Mouse (Mus musculus): ENCODE data around the gene Tle3. TPM values are rescaled to one million over a fixed set of nuclear protein-coding genes. Genes with fewer than 3 reads are reported as not detected.

Gene Tle3
- polyA plus RNA-seq, 1 experiment from 2014 or later, result 16.8 TPM

DNA sequence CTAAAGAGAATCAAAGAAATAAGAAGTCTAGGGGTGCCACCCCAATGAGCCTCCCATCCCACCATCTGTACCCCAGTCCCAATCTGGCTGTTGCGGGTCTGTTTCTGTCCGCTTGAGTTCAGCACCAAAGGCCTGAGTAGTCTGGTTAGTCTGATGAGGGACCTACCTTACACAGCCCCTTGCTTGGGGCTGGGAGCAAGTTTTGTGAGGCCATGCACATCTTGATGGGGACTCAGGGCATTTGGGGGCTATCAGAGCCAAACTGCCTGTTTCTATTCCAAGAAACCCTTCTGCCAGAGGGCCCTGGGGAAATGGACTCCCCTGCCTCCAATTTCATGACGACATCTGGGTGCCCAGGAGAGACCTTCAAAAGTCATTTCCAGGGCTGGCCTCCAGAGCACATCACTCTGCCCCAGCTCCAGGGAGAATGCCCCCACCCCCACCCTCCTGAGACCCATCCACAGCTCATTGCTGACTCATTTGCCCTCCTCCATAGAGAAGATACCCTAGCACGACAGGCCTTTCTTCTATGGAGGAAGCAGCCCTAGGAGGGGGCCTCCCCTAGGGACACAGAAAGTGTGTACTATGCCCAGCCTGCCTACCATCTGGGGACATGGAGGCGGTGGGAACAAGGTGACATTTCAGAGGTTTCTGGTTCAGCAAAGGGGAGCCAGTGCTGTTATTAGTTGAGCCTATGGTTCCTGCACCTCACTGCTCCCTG lies 84.4 kb downstream of the Tle3 start:
- no peak overlapping the region for H3K27ac ChIP-seq (replicated peaks)
- no peak for TF ChIP-seq EP300 (optimal IDR thresholded peaks at IDR 0.05)
- TF ChIP-seq CTCF (IDR thresholded peaks at IDR 0.05; ENCODE audit: low read depth), result no peak
- H3K9me3 ChIP-seq (ENCODE audit: control insufficient read depth, low read length), result no peaks in the 10 kb centered on the region
- WGBS, result 78% methylated on average over 5 of the region's 5 CpGs
- no peak overlapping the region for H3K4me3 ChIP-seq (ENCODE audit: low read depth, low read length)
- no peak for DNase-seq (ENCODE audit: low spot score)
- no peak overlapping the region for H3K9ac ChIP-seq (ENCODE audit: low read length)
- no peak for ATAC-seq (ENCODE audit: low FRiP score, low TSS enrichment)
- H3K36me3 ChIP-seq (ENCODE audit: control insufficient read depth, insufficient read depth, low read length), result no peaks in the 10 kb centered on the region
- no peaks in the 10 kb centered on the region for H3K27me3 ChIP-seq (ENCODE audit: control insufficient read depth, insufficient read depth, low read length)
- H3K4me2 ChIP-seq (replicated peaks; ENCODE audit: low read depth), result no peak overlapping the region
- no peaks in the 10 kb centered on the region for H3K4me1 ChIP-seq (replicated peaks; ENCODE audit: control insufficient read depth, insufficient read depth)

DNA sequence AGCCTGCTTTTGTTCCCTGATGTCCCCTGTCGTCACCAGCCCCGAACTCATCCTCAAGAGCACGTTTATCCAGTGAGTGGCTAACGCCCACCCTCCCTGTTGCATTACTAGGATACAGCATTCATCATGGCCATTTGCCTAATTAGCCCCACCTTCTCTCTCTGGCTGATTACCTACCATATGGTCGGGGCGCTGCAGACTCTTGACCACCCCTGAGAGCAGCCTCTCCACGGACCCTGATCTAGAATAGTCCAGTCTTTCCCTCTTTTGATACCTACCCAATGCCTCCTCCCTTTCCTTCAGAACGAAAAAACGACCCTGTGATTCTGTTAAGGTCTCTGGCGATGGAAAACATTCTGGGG lies 85.0 kb downstream of the Tle3 start:
- no peak overlapping the region for H3K4me2 ChIP-seq (replicated peaks; ENCODE audit: low read depth)
- no peaks in the 10 kb centered on the region for H3K4me1 ChIP-seq (replicated peaks; ENCODE audit: control insufficient read depth, insufficient read depth)
- H3K4me3 ChIP-seq (ENCODE audit: low read depth, low read length), result no peak overlapping the region
- no peak overlapping the region for H3K9ac ChIP-seq (ENCODE audit: low read length)
- H3K36me3 ChIP-seq (ENCODE audit: control insufficient read depth, insufficient read depth, low read length), result no peaks in the 10 kb centered on the region
- ATAC-seq (ENCODE audit: low FRiP score, low TSS enrichment) (no peak), DNase-seq (ENCODE audit: low spot score) (no peak)
- H3K9me3 ChIP-seq (ENCODE audit: control insufficient read depth, low read length), result no peaks in the 10 kb centered on the region
- no peak for TF ChIP-seq CTCF (IDR thresholded peaks at IDR 0.05; ENCODE audit: low read depth)
- TF ChIP-seq EP300 (optimal IDR thresholded peaks at IDR 0.05), result no peak
- no peak overlapping the region for H3K27ac ChIP-seq (replicated peaks)
- 48% methylated on average over 10 of the region's 10 CpGs for WGBS
- no peaks in the 10 kb centered on the region for H3K27me3 ChIP-seq (ENCODE audit: control insufficient read depth, insufficient read depth, low read length)

DNA sequence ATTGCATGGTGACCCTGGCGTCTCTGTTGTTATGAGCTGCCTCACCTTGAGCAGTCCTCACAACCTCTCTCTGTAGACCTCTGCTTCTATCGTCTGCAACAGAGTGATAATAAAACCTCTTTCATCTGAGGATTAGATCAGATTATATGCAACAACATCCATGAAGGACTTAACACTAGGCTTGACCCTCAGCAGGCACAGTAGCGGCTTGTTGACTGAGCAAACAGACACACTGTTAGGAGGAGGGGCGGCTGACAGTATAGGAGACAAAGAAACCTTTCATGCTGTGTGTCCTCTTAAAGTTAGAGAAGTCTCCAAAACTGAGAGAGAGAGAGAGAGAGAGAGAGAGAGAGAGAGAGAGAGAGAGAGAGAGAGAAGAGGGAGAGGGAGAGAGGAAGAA lies 89.7 kb downstream of the Tle3 start:
- H3K9ac ChIP-seq (ENCODE audit: low read length), result no peak overlapping the region
- no peak for DNase-seq (ENCODE audit: low spot score)
- H3K9me3 ChIP-seq (ENCODE audit: control insufficient read depth, low read length), result 0 out of 2 replicates have a peak, but pooled peaks cover 2% of the 10 kb centered on the region
- no peak overlapping the region for H3K4me3 ChIP-seq (ENCODE audit: low read depth, low read length)
- 42% methylated on average over 4 of the region's 4 CpGs for WGBS
- H3K4me1 ChIP-seq (replicated peaks; ENCODE audit: control insufficient read depth, insufficient read depth), result no peaks in the 10 kb centered on the region
- no peak for ATAC-seq (ENCODE audit: low FRiP score, low TSS enrichment)
- H3K27me3 ChIP-seq (ENCODE audit: control insufficient read depth, insufficient read depth, low read length), result no peaks in the 10 kb centered on the region
- TF ChIP-seq CTCF (IDR thresholded peaks at IDR 0.05; ENCODE audit: low read depth), result no peak
- no peak for TF ChIP-seq EP300 (optimal IDR thresholded peaks at IDR 0.05)
- H3K27ac ChIP-seq (replicated peaks), result no peak overlapping the region
- no peak overlapping the region for H3K4me2 ChIP-seq (replicated peaks; ENCODE audit: low read depth)
- no peaks in the 10 kb centered on the region for H3K36me3 ChIP-seq (ENCODE audit: control insufficient read depth, insufficient read depth, low read length)

DNA sequence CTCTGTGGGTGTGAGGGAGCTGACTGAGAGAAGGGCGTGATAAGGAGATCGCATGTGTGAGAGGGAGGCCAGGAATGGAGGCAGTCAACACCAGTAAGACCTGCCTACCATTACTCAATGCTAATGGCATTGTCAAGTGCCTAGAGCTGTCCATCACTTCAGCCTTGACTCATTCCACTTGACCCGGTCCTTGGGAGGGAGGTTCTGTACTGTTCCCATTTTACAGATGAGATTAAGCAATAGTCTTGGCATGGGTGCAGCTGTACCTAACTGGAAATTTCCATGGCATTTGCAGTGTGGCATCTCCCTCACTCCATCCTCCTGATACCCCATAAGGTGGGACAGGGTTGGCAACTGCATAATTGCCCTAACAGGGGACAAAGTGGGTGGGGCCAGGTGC lies 95.3 kb downstream of the Tle3 start:
- H3K27me3 ChIP-seq (ENCODE audit: control insufficient read depth, insufficient read depth, low read length), result no peaks in the 10 kb centered on the region
- 0 out of 2 replicates have a peak, but pooled peaks cover 2% of the 10 kb centered on the region for H3K9me3 ChIP-seq (ENCODE audit: control insufficient read depth, low read length)
- H3K36me3 ChIP-seq (ENCODE audit: control insufficient read depth, insufficient read depth, low read length), result no peaks in the 10 kb centered on the region
- no peak overlapping the region for H3K4me2 ChIP-seq (replicated peaks; ENCODE audit: low read depth)
- no peak overlapping the region for H3K27ac ChIP-seq (replicated peaks)
- TF ChIP-seq CTCF (IDR thresholded peaks at IDR 0.05; ENCODE audit: low read depth) (no peak), EP300 (optimal IDR thresholded peaks at IDR 0.05) (no peak)
- 73% methylated on average over 3 of the region's 3 CpGs for WGBS
- no peak overlapping the region for H3K4me3 ChIP-seq (ENCODE audit: low read depth, low read length)
- H3K9ac ChIP-seq (ENCODE audit: low read length), result no peak overlapping the region
- DNase-seq (ENCODE audit: low spot score), result no peak
- no peaks in the 10 kb centered on the region for H3K4me1 ChIP-seq (replicated peaks; ENCODE audit: control insufficient read depth, insufficient read depth)
- ATAC-seq (ENCODE audit: low FRiP score, low TSS enrichment), result 0 out of 2 replicates have a peak, but pooled peaks have one; percentile 10
